Mouse (Mus musculus) kidney, embryonic 15.5 days (tissue): Measurements from ENCODE around the gene Paics. TPM values are rescaled to one million over a fixed set of nuclear protein-coding genes. Genes with fewer than 3 reads are reported as not detected.
"Not testable (repeated sequence)": the region's sequence is repeated elsewhere in the genome, so short reads cannot be mapped to it uniquely, and the experiment has no call there.

Experiments
- ATAC-seq: fragments of 200-750 bp; cut with Nextera tagmentation; replicated peaks from 2 replicates; pipeline ENCODE4 v1.8.0; 2017; ENCODE audit warnings: moderate TSS enrichment; ENCODE audit not compliant: low FRiP score
- H3K27ac ChIP-seq: fragments of 300-500 bp; sonication (generic); 2 replicates; pipeline ENCODE4 v1.5.1; 2015; ENCODE audit warnings: mild to moderate bottlenecking, inconsistent platforms
- H3K27me3 ChIP-seq: fragments of 300-500 bp; sonication (generic); 2 replicates; pipeline ENCODE4 v1.6.1; 2015; ENCODE audit warnings: inconsistent platforms
- H3K36me3 ChIP-seq: fragments of 300-500 bp; sonication (generic); 2 replicates; pipeline ENCODE4 v1.6.1; 2015; ENCODE audit warnings: inconsistent platforms
- H3K4me1 ChIP-seq: fragments of 300-500 bp; sonication (generic); 2 replicates; pipeline ENCODE4 v1.6.1; 2015; ENCODE audit warnings: inconsistent platforms
- H3K4me2 ChIP-seq: fragments of 300-500 bp; sonication (generic); 2 replicates; pipeline ENCODE4 v1.6.1; 2015; ENCODE audit warnings: moderate library complexity, mild to moderate bottlenecking, inconsistent platforms
- H3K4me3 ChIP-seq: fragments of 300-500 bp; sonication (generic); replicated peaks from 2 replicates; pipeline ENCODE4 v1.5.1; 2015; ENCODE audit warnings: mild to moderate bottlenecking, inconsistent platforms
- H3K9ac ChIP-seq: fragments of 300-500 bp; sonication (generic); 2 replicates; pipeline ENCODE4 v1.6.1; 2015; ENCODE audit warnings: mild to moderate bottlenecking, inconsistent platforms
- H3K9me3 ChIP-seq: fragments of 300-500 bp; sonication (generic); replicated peaks from 2 replicates; pipeline ENCODE4 v1.6.1; 2016; ENCODE audit warnings: inconsistent platforms
- WGBS: fragments of 180-500 bp; shearing (Covaris S2); methylation state at CpG from one replicate; pipeline ENCODE4 v1.1.7; 2015; ENCODE audit warnings: mixed read lengths; 5-methylcytosine and 5-hydroxymethylcytosine counted together
- polyA plus RNA-seq: library from polyadenylated mRNA; unstranded; fragments of >200 nt; fragmentation: Nextera tagmentation; extraction: Ambion mirVana; gene quantifications from 2 replicates; pipeline ENCODE4 v1.2.1, GENCODE M21; 2015

The Paics gene
- 316 and 330 TPM in 2 replicates for polyA plus RNA-seq

DNA sequence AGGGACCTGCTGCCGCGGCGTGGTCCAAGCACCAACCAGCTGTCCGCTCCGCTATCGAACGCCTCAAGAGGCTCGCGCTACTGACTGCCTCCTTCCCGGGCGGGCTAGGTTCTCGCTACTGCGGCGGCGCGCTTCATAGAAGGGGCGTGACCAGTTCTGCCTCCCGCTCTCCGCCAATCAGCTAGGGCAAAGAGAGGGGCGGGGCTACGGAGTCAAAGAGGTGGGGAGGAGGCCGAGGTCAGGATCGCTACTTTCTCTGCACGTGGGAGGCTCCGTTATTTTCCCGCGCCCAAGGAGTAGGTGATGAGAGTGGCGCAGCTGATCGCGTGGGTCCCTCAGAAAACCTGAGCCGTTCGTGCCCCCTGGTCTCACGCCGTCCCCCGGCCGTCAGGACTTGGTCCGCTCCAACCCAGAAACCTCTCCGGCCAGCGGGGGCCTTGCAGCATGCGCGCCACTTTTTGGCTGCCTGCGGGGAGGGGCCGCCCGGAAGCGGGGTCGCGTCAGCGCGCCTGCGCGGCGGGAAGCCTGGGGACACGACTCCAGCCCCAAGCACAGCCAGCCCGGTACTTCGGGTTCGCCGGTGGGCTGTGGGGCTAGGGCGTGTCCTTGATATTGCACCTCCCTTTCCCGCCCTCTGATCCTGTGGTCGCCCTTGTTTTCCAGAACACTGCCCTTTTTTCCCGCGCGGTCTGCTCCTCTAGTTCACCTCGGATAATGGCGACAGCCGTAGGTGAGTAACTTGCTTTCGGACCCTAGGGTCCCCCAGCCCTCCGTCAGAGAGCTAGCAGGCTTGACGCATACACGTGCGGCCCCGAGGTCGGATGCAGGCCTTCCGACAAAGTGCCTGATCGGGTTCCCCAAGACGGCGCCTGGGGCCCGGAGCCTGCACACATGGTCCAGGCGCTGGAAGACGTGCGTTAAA lies at the start of gene Paics, which contains the start of gene Ppat:
Gene Paics (plus strand): TSS at position 202 of the 922 bp plus-strand sequence.
Gene Ppat (minus strand): TSS at position 473 of the 922 bp plus-strand sequence.
- peak; percentile 98 for ATAC-seq
- WGBS, result under 1% methylated on average over 81 of the region's 81 CpGs
- H3K4me2 ChIP-seq, result peak within 1 kb of the TSS; percentile 76
- H3K4me1 ChIP-seq, result peaks cover 36% of the 10 kb centered on the region
- peaks cover 36% of the 10 kb centered on the region for H3K36me3 ChIP-seq
- peak within 1 kb of the TSS; percentile 66 for H3K4me3 ChIP-seq
- no peaks in the 10 kb centered on the region for H3K27me3 ChIP-seq
- peak within 1 kb of the TSS; percentile 94 for H3K27ac ChIP-seq
- no peaks in the 10 kb centered on the region for H3K9me3 ChIP-seq
- peak within 1 kb of the TSS; percentile 72 for H3K9ac ChIP-seq

- peaks cover 19% of the 10 kb centered on the region; the same call in 1 of the 2 replicates for H3K36me3 ChIP-seq
- no peaks in the 10 kb centered on the region for H3K27me3 ChIP-seq
- H3K9me3 ChIP-seq, result no peaks in the 10 kb centered on the region
- ATAC-seq, result no peak
- no peak overlapping the region for H3K27ac ChIP-seq
- no peak overlapping the region for H3K4me3 ChIP-seq
- no peak overlapping the region for H3K4me2 ChIP-seq
- H3K9ac ChIP-seq, result no peak overlapping the region
- WGBS, result 84% methylated on average over 4 of the region's 4 CpGs
- H3K4me1 ChIP-seq, result peaks cover 11% of the 10 kb centered on the region
Observed at GRCm38 (mm10) chr5:76902131-76902530, 49.0 kb upstream of the Paics start.

GRCm38 (mm10) chr5:76904713-76905404 lies 46.2 kb upstream of the Paics start:
- peaks cover 10% of the 10 kb centered on the region for H3K36me3 ChIP-seq
- no peaks in the 10 kb centered on the region for H3K27me3 ChIP-seq
- H3K4me2 ChIP-seq, result peak overlapping the region; percentile 65
- peak overlapping the region; percentile 68 for H3K9ac ChIP-seq
- WGBS, result under 1% methylated on average over 19 of the region's 19 CpGs
- peak overlapping the region; percentile 75 for H3K4me3 ChIP-seq
- no peak for ATAC-seq
- peaks cover 11% of the 10 kb centered on the region for H3K4me1 ChIP-seq
- no peaks in the 10 kb centered on the region for H3K9me3 ChIP-seq
- peak overlapping the region; percentile 86 for H3K27ac ChIP-seq

DNA sequence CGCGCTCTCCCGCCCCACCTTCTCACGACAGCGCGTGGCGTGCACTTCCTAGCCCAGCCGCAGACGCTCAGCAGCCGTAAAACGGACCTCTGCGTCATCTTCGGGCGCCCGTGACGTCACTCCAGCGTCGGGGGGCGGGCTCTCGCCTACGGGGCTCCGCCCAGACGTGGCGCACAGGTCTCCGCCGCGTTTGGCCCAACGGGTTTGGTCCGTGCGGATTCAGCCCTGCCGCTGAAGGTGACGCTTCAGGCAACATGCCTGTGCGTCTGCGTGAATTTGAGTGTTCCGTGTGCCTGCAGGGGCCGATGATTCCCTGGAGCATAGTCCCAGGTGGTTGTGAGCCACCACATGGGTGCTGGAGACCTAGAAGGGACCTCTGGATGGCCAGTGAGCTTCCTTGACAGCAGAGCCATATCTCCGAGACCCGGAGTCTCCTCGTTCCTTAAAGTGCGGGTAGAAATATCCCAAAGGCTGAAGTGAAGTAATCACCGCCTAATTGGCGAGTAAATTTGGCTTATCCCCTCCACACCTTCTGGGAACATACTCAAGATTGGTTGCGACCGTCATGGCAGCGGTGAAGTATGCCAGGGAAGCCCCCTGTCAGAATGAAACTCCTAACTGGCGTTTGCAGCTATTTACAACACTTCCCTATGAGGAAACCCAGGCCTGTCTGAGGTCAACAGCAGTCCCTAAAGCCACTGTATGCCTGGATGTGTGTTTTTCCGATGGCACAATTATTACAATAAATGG lies 45.5 kb upstream of the Paics start, which contains the start of gene Aasdh:
Gene Aasdh (minus strand): TSS at position 110 of the 750 bp plus-strand sequence.
- Histone ChIP-seq H3K4me3 (peak within 1 kb of the TSS; percentile 75), H3K27me3 (no peaks in the 10 kb centered on the region), H3K4me2 (peak within 1 kb of the TSS; percentile 65), H3K9ac (peak within 1 kb of the TSS; percentile 68), H3K9me3 (no peaks in the 10 kb centered on the region), H3K36me3 (peaks cover 14% of the 10 kb centered on the region), H3K27ac (peak within 1 kb of the TSS; percentile 86), H3K4me1 (peaks cover 11% of the 10 kb centered on the region)
- peak; percentile 97 for ATAC-seq
- WGBS, result under 1% methylated on average over 47 of the region's 47 CpGs

- Histone ChIP-seq H3K27me3 (no peaks in the 10 kb centered on the region), H3K9ac (peak overlapping the region; percentile 68), H3K4me3 (peak overlapping the region; percentile 75), H3K4me2 (peak overlapping the region; percentile 65), H3K4me1 (peaks cover 11% of the 10 kb centered on the region), H3K27ac (peak overlapping the region; percentile 86), H3K9me3 (no peaks in the 10 kb centered on the region), H3K36me3 (peaks cover 13% of the 10 kb centered on the region)
- 45% methylated on average over 3 of the region's 3 CpGs for WGBS
- ATAC-seq, result 0 out of 2 replicates have a peak, but pooled peaks have one; percentile 3
Observed at GRCm38 (mm10) chr5:76906155-76906499, 45.0 kb upstream of the Paics start.

GRCm38 (mm10) chr5:76910807-76911206 lies 40.3 kb upstream of the Paics start:
- WGBS, result 85% methylated on average over 3 of the region's 3 CpGs

GRCm38 (mm10) chr5:76912522-76912921 lies 38.6 kb upstream of the Paics start:
- H3K36me3 ChIP-seq, result peaks cover 41% of the 10 kb centered on the region
- not testable (repeated sequence) for H3K27me3 ChIP-seq, H3K27ac ChIP-seq, H3K4me3 ChIP-seq, H3K4me1 ChIP-seq, H3K9me3 ChIP-seq, H3K4me2 ChIP-seq, H3K9ac ChIP-seq, ATAC-seq
- WGBS, result 93% methylated on average over 5 of the region's 5 CpGs

More at GRCm38 (mm10) chr5:76910807-76911206, 40.3 kb upstream of the Paics start:
- H3K27me3 ChIP-seq, result no peaks in the 10 kb centered on the region
- H3K9me3 ChIP-seq, result no peaks in the 10 kb centered on the region
- ATAC-seq, result no peak
- H3K4me2 ChIP-seq, result no peak overlapping the region
- H3K27ac ChIP-seq, result no peak overlapping the region
- peaks cover 30% of the 10 kb centered on the region for H3K36me3 ChIP-seq
- H3K4me1 ChIP-seq, result peaks cover 7% of the 10 kb centered on the region
- no peak overlapping the region for H3K9ac ChIP-seq
- no peak overlapping the region for H3K4me3 ChIP-seq

DNA sequence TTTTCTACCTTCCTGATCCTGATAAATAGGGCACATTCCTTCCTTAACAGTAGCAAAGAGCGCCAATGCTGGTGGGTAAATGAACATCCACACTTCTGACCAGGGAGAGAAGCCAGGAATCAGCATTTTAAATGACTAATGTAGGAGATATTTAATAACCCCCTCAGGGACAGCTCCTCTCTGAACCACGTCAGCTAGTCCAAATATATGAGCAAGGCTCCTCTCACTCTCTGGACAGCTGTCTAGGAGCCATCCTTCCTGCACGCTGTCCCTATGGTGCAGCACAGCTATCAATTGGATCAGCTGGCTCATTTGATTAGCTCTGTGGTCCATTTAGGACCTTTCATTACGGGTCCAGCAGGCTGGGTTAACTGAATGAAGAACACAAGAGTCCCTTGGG lies 28.3 kb upstream of the Paics start:
- H3K4me1 ChIP-seq, result no peaks in the 10 kb centered on the region; the same call in none of the 2 replicates
- H3K9me3 ChIP-seq, result peaks cover 11% of the 10 kb centered on the region
- no peak overlapping the region for H3K4me3 ChIP-seq
- no peak overlapping the region for H3K9ac ChIP-seq
- H3K27me3 ChIP-seq, result no peaks in the 10 kb centered on the region
- H3K36me3 ChIP-seq, result peaks cover 87% of the 10 kb centered on the region
- H3K27ac ChIP-seq, result peak overlapping the region; percentile 60; the same call in 1 of the 2 replicates
- WGBS, result 71% methylated on average over 4 of the region's 4 CpGs
- ATAC-seq, result no peak
- no peak overlapping the region for H3K4me2 ChIP-seq

DNA sequence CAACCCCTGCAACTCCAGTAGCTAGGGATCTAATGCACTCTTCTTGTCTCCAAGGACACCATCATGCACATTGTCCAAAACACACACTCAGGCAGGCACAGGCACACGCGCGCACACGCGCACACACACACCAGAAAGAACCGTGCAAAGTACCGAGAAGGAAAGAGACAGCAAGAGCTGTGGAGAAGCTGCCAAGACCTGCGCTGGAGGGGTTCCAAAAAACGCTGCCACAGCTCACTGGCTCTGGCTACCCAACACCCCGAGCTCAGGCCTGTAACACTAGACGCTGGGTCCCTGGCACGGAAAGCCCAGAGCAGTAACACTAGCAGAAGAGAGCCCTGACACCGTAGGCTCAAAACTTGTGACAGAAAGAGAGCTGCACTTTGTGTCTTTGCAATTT lies 27.7 kb upstream of the Paics start:
- peak; percentile 65; the same call in 1 of the 2 replicates for ATAC-seq
- Histone ChIP-seq H3K9me3 (peaks cover 11% of the 10 kb centered on the region), H3K27ac (peak overlapping the region; percentile 60; the same call in 1 of the 2 replicates), H3K4me2 (no peak overlapping the region), H3K4me1 (peaks cover 3% of the 10 kb centered on the region), H3K36me3 (peaks cover 81% of the 10 kb centered on the region), H3K4me3 (no peak overlapping the region), H3K9ac (no peak overlapping the region), H3K27me3 (no peaks in the 10 kb centered on the region)
- WGBS, result 71% methylated on average over 13 of the region's 13 CpGs

GRCm38 (mm10) chr5:76924296-76924695 lies 26.8 kb upstream of the Paics start:
- Histone ChIP-seq H3K27me3 (no peaks in the 10 kb centered on the region), H3K4me3 (no peak overlapping the region), H3K27ac (peak overlapping the region; percentile 30; the same call in 1 of the 2 replicates), H3K9me3 (peaks cover 11% of the 10 kb centered on the region), H3K9ac (no peak overlapping the region), H3K4me2 (no peak overlapping the region), H3K4me1 (peaks cover 10% of the 10 kb centered on the region), H3K36me3 (peaks cover 73% of the 10 kb centered on the region)
- no peak for ATAC-seq
- WGBS, result 63% methylated on average over 1 of the region's 1 CpGs

- H3K9ac ChIP-seq, result no peak overlapping the region
- peaks cover 11% of the 10 kb centered on the region for H3K9me3 ChIP-seq
- peaks cover 16% of the 10 kb centered on the region for H3K4me1 ChIP-seq
- H3K36me3 ChIP-seq, result peaks cover 35% of the 10 kb centered on the region
- peak overlapping the region; percentile 82 for H3K27ac ChIP-seq
- H3K27me3 ChIP-seq, result no peaks in the 10 kb centered on the region
- peak; percentile 59; the same call in 1 of the 2 replicates for ATAC-seq
- H3K4me2 ChIP-seq, result peak overlapping the region; percentile 28
- 64% methylated on average over 16 of the region's 16 CpGs for WGBS
- H3K4me3 ChIP-seq, result peak overlapping the region; percentile 11; the same call in 1 of the 2 replicates
Observed at GRCm38 (mm10) chr5:76928124-76928832, 22.8 kb upstream of the Paics start.
